Mouse (Mus musculus) CH12.LX (cell line): ENCODE data around the gene Acoxl.

Source experiments
- BHLHE40 ChIP-seq: IDR thresholded peaks from 2 replicates; pipeline ENCODE4 v1.6.1; 2011; ENCODE audit warnings: mild to moderate bottlenecking, low read depth, low read length, improper control_type of control experiment
- CTCF ChIP-seq, 2 experiments: IDR thresholded peaks in 1 of 2; conservative IDR thresholded peaks in 1 of 2; 2 replicates each; pipeline ENCODE4 v1.5.1; 2011 to 2012; ENCODE audit warnings: low read depth in 2 of 2, low read length in 2 of 2, improper control_type of control experiment in 1 of 2, inconsistent platforms in 1 of 2, mild to moderate bottlenecking in 1 of 2, moderate library complexity in 1 of 2
- ELF1 ChIP-seq: IDR thresholded peaks from 2 replicates; pipeline ENCODE4 v1.6.1; 2014; ENCODE audit warnings: low read depth, mild to moderate bottlenecking, inconsistent platforms, low read length, improper control_type of control experiment
- EP300 ChIP-seq: IDR thresholded peaks from 2 replicates; pipeline ENCODE4 v1.6.1; 2011; ENCODE audit warnings: low read length, improper control_type of control experiment
- ETS1 ChIP-seq: conservative IDR thresholded peaks from 2 replicates; pipeline ENCODE4 v1.6.1; 2012; ENCODE audit warnings: low read depth, mild to moderate bottlenecking, inconsistent platforms, low read length, improper control_type of control experiment, moderate library complexity
- MAFK ChIP-seq: IDR thresholded peaks from 2 replicates; pipeline ENCODE4 v1.6.1; 2011; ENCODE audit warnings: low read length, improper control_type of control experiment; ENCODE audit not compliant: insufficient replicate concordance
- MAX ChIP-seq: IDR thresholded peaks from 2 replicates; pipeline ENCODE4 v1.6.1; 2011; ENCODE audit warnings: low read length, improper control_type of control experiment
- NELFE ChIP-seq: IDR thresholded peaks from 2 replicates; pipeline ENCODE4 v1.6.1; 2011; ENCODE audit warnings: low read depth, low read length, improper control_type of control experiment
- POLR2A ChIP-seq: IDR thresholded peaks from 2 replicates; pipeline ENCODE4 v1.6.1; 2011; ENCODE audit warnings: low read depth, mild to moderate bottlenecking, improper control_type of control experiment, low read length
- RAD21 ChIP-seq: IDR thresholded peaks from 2 replicates; pipeline ENCODE4 v1.6.1; 2011; ENCODE audit warnings: low read depth, mild to moderate bottlenecking, low read length, improper control_type of control experiment, moderate library complexity

DNA sequence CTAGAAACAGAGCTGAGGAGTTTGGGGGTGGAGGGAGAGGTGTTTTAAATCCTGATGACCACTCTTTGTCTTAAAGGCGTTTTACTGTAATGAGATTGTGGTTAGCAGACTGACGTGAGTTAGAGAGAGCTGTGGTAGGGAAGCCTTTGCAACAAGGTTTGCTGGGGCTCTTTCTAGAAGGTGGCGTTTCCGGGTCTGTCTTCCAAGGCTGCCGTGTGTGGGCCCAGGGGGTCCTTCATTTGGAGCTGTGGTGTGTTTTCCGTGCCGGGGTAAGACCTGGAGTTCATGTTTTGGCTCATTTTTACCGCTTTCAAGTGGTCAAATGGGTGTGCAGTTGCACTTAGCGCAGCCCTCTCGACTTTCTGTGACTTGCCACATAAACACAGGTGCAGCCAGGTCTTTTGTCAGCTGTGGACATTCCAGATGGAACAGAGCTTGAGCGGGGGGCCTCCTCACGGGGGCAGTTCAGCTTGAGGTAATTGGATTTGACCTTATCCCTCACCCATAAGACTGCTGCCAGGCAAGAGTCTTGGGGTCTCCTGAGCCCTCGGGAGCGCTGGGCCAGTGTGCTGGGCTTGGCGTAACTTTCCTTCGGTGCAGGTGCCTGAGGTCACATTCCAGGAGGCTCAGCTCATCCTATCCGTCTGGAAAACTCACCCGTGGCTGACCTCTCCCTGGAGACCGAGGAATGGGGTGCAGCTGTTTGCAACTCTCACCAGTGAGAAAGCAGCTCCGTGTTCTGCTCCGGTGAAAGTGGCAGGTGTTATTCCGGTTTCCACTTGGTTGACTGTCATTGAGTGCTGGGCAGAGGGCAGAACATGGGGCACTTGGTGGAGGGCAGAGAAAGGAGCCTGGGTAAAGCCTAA is 83.6 kb downstream of the Acoxl start:
- TF ChIP-seq ETS1 (no peak; the same call in 1 of the 2 replicates), RAD21 (no peak), CTCF (conservative IDR thresholded peaks at IDR 0.05 in 1 of 2, IDR thresholded peaks at IDR 0.05 in 1 of 2; ENCODE audit: low read depth in 2 of 2, low read length in 2 of 2) (no peak), ELF1 (0 out of 2 replicates have a peak, but pooled peaks have one; percentile 39), EP300 (peak; percentile 61; the same call in 1 of the 2 replicates), NELFE (no peak), MAFK (0 out of 2 replicates have a peak, but pooled peaks have one; percentile 29), POLR2A (no peak), MAX (peak; percentile 19; the same call in 1 of the 2 replicates), BHLHE40 (peak; percentile 49)
